Mouse (Mus musculus) frontal cortex, postnatal 14 days (tissue): ENCODE results near the gene Mcm3ap.

Experiments used
- DNase-seq, 2 experiments: peaks; one replicate each; pipeline ENCODE4 v3.0.0; 2022; ENCODE audit warnings: low spot score in 2 of 2

Mcm3ap gene

DNA sequence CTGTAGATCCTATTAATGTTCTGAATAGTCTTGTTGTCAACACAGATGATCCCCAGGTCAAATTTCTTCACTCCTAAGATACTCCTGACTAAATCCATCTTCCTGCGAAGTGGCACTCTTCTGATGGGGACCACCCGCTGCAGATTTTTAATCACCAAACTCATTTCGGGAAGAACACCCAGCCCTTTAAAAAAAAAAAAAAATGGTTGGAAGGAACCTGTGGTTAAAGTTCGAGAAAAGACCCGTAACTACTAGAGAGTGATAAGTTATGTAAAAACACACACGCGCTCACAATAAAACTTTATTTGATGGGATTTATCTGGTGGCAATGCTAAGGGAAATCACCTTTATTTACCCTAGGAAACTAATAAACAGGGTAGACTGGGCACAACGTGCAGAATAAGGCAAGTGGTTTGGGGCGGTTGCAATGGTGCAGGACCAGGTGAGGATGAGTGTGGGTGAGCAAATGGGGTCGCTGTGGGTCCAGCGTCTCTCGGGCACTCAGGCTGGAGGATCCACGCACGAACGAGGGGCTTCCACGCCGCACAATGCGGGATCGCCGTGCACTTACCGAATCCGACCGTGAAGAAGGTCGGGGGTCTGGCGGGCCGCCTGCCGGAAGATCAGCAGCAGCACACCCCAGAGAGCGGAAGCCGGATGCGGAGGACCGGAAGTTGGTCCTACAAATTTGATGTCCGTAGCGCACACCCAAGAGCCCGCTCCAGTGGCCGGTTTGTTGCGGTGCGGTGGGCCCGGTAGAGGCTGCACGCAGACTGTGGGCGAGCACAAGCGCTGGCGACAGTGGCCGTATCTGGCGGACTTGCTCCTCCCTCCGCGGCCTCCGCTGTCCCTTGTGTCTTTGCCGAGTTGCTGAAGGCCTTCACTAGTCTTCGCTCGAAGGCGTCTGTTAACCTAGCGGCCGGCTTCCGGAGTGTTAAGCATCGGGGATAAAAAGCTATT is at the start of gene Mcm3ap, which contains the start of gene Ybey:
TSS of gene Mcm3ap (plus strand) at position 725 of the 960 bp plus-strand sequence.
TSS of gene Ybey (minus strand) at position 912 of the 960 bp plus-strand sequence.
- peak; percentile 80 to 83 for DNase-seq

DNA sequence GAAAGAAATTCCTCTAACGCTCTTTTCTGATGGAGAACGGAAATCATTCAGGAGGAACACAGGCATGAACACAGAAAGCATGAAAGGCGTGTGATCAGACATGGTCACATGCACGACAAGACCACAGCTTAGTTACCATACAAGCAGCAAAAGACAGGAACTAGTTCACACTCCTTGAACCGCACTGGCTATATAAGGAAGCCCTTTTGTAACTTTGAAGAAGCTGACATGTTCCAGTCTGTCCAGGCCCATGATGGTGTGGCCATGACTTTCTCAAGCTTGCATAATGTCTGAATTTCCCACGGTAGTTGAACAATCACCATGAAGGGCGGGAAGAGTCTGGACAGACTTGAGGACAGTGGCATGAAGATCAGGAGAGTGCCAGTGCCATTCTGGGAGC is 43.1 kb upstream of the Mcm3ap start:
- no peak for DNase-seq

DNA sequence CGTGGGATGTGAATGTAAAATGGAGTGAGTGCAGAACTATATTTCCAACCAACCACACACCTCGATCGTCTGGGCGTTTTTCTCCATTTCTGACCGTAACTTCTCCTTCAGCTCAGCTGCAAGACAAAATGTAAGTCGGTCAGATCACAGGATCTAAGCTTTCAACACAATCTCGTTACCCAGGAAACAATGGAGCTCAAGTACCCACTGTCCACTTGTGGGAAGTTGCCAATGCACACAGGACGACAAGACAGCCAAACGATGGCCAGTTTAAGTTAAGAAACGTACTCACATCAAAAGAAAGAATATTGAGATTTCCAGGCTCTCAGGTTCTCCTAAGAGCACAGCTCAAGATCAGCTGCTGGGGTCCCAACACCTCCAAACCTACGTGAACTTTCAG is 34.8 kb upstream of the Mcm3ap start:
- DNase-seq: no peak

DNA sequence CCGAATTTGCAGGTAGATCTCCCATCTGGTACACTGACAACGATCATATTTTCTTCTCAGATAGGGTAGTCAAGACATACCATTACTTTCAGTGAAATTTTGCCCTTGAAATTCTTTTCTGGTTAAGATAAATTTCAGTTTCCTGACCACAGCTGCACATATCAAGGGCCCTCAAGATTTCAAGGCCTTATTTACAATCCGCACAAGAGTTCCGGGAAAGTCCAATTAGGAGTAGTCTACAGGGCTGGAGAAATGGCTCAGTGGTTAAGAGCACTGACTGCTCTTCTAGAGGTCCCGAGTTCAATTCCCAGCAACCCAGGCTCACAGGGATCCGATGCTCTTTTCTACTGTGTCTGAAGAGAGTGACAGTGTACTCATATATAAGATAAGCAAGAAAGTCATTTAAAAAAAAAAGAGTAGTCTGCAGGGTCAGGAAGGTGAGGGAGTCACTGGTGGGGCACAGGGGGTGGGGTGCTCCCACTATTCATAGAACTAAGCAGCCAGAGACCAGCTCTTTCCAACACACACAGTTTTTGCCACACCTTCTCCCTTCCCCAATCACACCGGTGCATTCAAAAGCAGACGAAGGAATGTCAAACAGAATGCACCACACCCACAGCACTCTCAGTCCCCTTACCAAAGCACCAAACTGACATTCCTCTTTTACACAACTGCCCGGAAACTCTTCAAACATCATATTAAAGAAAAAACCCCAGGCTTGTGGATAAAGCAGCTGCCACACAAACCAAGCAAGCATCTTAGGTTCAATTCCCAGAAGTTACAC is 29.4 kb upstream of the Mcm3ap start:
- DNase-seq: no peak

DNA sequence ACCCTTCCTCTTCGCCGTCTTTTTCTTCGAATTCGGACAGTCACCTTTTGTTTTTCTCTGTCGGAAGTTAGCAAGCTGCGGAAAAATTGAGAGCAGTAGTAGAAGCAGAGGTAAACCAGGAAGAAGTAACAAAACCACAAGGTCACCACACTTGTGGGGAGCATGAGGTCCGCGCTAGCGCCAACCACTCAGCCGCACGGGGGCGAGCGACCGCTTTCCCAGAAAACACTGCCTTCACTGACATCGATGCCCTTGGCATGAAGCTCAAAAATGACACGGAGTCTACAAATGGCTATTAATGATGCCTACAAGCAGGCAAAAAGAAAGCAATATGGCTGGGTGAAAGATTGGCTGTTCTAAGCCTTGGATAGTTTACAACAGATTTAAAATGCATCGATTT is 28.4 kb upstream of the Mcm3ap start, which contains the start of gene AC141477.1:
TSS of gene AC141477.1 (minus strand) at position 164 of the 400 bp plus-strand sequence.
- DNase-seq: no peak

DNA sequence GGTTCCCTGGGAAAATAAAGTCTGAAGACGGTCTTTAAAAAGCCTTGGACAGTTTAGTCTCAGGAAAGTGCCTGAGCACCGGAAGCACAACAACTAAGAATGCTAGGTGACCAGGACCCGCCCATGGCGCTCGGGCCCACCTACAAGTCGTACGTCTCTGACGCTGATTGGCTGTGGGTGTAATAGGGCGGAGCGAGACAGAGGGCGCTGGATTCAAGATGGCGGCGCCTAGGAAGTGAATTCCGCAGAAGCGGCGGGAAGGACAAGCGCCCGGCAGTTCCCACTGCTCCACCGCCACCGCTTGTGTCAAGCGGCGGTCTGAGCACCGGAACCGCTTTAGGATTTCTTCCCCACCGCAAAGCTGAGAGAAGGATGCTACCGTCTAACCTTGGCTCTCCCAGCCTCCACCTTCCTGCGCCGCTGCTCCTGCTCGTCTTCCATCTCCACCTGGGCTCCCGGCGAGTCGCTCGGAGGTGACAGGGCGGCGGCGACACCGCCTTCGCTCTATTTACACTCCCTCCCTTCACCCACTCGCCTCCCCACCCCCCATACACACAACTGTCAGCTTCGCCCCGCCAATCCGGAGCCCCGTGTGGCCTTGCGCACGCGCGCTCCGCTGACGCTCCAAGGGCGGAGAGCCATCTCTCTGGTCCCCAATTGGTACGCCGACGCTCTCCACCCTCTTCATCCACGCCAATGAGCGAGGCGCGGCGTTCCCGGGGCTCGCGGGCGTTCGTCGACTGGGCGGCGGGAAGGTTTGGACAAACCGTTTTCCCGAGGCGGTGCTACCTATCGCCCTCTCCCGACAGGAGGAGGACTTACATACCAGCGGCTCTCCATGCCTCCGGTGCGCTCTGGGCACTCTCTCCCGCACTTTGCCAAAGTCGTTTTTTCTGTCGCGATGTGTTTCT is 26.3 kb upstream of the Mcm3ap start, which contains the start of gene Pcnt:
TSS of gene Pcnt (minus strand) at position 609 of the 911 bp plus-strand sequence.
- peak; percentile 95 for DNase-seq

DNA sequence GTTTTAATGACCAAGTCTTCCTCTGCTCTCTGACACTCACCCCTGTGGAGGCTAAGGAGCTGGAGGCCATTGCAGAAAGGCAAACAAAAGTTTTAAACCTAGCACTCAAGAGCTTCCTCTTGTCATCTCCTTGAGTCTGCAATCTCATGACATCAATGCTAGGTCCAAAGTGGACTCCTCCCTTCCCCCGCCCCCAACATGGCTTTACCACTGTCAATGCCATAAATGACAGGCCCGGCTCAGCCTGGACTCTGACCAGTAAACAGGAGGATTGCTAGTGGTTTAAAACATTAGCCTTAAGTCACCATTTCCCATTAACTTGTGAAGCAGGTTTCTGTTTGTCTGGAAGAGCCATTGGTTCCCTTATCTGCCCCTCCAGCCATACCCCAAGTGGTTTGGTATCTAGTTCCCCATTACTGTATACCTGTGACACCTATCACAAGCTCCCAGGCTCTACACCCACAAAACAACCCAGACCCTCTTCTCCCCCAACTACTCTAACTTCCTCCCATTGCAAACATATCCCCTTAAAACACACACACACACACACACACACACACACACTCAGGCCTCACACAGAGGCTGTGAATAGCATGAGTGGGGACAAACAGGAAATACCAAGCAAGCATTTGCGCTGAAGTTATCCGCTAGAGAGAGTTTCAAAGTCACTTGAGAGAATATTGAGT is 22.6 kb upstream of the Mcm3ap start:
- no peak for DNase-seq

DNA sequence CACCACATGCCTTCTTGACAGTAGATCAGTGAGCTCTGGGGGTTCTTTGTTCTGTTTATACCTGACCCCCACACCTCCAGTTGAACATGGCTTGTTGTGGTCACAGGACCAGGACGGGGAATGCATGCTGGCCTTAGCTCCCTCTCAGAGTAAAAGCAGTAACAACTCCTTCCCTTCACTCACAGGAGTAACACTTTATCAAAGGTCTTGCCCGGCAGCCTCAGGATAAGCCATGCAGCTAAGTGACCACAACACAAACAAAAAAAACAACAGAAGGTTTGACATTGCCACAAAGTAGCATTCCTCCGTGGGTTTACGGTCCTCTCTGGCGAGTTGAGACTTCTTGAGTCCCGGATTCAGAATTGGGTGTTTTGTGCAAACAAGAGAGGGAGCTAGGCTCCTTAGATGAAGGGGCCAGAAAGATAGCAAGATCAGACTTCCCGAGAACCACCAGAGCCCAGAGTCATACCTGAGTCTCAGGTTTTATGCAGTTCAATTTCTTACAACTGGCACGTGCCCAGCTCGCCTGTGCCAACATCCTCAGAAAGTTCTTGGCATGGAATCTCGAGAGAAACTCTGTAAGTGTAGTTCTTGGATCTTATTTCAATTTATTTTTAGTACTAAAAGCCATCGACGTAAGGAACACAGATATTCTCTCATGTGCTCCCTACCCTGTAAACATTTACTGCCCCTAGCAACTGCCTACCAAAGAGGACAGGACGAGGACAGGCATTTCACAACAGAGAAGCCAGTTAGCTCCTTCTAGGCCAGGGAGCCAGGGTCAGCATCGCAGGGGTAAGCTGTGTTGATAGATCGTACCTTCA is 21.1 kb upstream of the Mcm3ap start:
- DNase-seq: no peak

DNA sequence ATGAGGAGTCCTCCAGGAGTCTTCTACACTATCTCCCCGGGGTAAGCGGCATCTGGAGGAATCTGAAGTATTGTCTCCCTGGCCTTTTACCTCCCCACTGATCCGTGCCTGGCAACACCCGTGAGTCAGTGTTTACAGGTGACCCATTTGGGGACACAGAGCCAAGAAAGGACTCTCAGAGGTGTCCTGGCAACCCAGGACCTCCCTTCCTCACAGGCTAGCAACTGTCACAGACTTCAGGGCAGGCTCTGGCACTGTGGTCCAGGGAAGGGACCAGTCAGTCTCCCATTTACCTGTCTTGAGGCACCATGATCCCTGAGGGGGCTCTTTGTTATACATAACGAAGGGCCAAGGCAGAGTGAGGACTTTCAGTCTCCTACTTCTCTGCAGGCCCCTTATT is 19.9 kb upstream of the Mcm3ap start, which contains the start of gene 2610028H24Rik:
TSS of gene 2610028H24Rik (plus strand) at position 231 of the 400 bp plus-strand sequence.
- no peak for DNase-seq

DNA sequence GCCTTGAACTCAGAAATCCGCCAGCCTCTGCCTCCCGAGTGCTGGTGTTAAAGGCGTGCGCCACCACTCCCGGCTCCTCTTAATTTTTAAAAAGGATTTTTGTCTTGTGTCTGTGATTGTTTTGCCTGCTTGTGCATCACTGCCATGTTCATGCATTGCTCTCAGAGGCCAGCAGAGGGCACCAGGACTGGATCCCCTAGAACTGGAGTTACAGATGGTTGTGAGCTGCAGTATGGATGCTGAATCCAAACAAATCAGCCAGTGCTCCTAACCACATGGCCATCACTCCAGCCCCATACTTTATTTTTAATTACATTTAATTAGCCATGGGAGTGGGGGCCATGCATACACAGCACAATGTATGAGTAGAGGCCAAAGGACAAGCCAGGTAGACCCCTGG is 13.4 kb upstream of the Mcm3ap start:
- DNase-seq: peak in 1 of 2 experiments; percentile 30

DNA sequence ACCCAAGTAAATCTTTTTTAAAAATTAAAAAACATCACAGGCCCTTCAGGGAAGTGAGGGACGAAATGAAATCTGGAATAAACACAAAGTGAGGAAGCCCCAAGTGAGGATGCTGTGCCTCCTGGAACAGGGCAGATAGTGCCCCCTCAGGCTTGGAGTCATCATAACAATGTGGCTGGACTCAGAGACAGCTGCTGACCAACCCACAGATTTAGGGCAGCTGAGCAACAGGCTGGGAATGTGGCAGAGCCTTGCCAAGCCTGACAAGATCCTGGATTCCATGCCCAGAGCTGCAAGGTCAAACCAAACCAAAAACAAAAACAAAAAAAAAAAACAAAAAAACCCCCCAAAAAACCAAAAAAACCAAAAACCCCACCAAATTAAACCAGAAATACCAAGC is 7.5 kb upstream of the Mcm3ap start:
- no peak for DNase-seq

DNA sequence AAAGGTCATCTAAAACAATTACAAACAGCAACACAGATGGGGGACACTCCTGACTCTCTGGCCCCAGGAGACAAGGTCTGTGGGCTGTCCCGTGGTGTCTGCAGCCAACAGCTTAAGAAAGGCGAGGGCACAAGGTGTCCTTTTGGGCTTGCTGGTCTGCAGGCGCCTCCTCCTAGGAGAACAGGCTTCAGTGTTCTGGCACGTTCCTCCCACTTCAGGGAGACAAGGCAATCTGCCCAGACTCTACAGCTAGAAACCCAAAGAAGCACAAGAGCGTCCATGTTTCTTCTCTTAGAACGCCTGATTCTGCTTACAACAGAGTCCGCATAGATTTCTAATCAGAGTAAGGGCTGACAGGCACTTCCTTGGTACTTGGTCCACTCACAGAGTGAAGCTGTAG is 6.4 kb upstream of the Mcm3ap start:
- DNase-seq: no peak

DNA sequence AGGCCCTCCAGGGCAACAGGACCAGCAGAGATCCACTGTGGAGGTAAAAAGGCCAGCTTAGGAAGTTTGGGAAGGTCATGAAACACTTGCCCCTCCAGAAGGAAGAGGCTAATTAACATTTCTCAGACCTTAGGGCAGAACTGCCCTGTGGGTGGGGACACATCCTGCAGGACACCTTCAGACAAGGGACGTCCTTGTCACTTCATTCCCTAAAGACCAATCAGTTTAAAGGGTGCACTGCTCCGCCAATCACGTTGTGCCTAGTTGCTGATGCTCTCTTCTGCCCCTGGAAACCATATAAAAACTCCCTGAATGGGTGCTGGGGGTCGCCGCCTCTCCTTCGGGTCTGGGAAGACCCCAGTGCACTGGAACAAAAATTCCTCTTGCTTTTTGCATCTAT is 6.0 kb upstream of the Mcm3ap start:
- no peak for DNase-seq

DNA sequence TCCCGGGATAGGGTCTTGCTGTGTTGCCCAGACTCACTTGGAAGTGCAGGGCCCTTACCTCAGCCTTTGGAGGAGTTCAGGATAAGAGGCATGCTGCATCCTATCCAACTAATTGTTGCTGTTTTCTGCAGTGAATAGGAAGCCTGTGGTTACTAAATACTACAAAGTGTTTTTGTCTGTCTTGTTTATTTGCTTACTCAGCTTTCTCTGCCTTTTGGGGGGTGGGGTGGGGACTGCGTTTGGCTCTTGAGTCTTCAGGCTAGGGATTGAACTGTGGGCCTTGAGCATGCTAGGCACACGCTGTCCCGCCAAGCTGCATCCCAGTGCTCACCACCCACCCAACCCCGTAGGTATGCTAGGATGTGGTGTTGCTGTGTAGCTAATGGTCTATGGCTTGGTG is 5.0 kb downstream of the Mcm3ap start:
- no peak for DNase-seq

DNA sequence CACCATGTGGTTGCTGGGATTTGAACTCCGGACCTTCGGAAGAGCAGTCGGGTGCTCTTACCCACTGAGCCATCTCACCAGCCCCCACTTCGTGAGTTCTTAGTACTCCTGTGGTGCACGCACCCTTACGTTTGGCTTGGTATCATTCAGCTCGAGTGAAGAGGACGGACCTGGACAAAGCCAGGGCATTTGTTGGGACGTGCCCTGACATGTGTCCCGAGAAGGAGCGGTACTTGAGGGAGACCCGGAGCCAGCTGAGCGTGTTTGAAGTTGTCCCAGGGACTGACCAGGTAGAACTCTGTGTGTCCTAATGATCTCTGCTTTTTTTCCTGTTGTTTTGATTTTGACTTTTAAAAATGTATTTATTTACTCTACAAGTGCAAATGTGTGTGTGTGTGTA is 12.1 kb downstream of the Mcm3ap start:
- DNase-seq: no peak

DNA sequence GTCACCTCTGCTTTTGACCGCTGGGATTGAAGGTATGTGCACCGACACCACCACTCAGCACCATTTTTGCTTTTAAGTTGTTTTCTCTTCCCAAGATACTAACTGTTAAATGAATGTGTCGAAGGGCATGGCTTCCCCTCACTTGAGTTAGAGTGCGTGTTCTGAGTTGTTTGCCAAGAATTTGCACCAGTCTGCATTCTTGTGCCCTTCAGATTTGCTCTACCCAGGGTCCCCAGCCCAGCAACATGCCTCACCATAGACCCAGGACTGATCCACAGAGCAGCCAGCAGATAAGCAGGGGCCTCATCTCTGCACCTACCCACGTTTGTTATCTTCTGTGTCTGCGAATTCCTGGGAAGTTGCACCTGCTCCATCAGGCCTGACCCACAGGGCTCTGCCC is 12.8 kb downstream of the Mcm3ap start:
- no peak for DNase-seq

DNA sequence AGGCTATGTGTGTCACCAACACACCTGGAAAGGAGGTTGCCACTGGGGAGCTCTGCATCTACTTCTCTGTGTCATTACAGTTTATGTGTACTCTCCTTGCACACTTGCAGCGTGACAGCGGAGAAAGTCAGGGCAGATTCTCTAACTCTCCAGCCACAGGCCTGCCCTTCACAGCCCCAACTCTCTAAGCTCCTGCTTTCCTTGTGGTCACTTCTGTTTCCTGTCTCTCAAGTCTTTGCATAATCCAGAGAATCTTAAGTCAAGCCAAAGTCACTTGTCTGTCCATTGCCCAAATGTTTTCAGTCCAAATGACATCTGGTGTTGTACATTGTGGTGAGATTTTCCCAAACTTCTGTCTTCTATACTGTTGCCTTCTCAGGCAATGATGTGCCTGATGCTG is 17.6 kb downstream of the Mcm3ap start:
- no peak for DNase-seq

DNA sequence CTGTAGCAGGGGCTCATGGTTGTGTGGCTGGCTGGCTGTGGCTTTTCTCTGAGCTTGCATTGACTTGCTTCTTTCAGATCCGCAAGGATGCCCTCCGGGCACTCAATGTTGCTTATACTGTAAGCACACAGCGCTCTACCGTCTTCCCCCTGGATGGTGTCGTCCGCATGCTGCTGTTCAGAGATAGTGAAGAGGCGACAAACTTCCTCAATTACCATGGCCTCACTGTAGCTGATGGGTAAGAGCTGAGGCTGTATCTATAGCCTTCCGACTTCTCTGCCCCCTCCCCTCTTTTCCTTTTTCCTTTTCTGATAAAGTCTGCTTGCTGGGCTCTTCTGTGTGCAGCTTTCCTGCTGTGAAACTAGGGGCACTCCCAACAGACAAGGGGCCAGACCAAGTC is 19.5 kb downstream of the Mcm3ap start:
- no peak for DNase-seq

DNA sequence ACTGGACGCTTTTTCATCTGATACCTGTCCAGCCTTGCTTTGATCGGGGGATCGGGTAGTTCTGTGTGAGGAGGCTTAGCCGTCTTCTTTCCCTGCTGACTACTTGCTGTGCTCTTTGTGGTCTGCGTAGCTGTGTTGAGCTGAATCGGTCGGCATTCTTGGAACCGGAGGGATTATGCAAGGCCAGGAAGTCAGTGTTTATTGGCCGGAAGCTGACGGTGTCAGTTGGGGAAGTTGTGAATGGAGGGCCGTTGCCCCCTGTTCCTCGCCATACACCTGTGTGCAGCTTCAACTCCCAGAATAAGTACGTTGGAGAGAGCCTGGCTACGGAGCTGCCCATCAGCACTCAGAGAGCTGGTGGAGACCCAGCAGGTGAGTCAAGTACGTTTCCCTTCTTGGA is 20.5 kb downstream of the Mcm3ap start:
- DNase-seq: no peak

DNA sequence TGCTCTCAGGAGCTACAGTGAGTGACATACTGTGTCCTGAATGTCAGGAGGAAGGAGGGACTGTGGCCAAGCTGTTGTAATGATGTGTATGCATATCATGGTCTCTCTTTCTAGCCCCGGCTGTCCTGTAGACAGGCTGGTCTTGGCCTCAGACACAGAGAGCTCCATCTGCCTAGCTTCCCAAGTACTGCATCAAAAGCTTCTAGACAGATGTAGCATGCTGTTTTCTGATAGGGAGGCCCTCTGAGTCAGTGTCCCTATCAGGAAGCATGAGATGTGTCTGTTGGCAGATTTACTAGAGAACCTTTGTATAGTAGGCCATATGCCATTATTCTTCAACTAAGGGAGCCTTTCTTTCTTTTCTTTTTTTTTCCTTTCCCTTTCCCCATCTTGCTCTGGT is 24.8 kb downstream of the Mcm3ap start:
- DNase-seq: no peak
